Mouse (Mus musculus) CH12.LX (cell line): ENCODE results near the gene Slc24a3. TPM values are rescaled to one million over a fixed set of nuclear protein-coding genes. Genes with fewer than 3 reads are reported as not detected.

Experiments used
- DNase-seq: peaks from one replicate; pipeline ENCODE4 v3.0.0-alpha.2; 2013; ENCODE audit errors: extremely low read depth
- H3K27ac ChIP-seq: 2 replicates; pipeline ENCODE4 v1.5.1; 2012; ENCODE audit warnings: low read depth, mild to moderate bottlenecking, control low read depth, moderate library complexity; ENCODE audit not compliant: insufficient read depth
- H3K27me3 ChIP-seq: replicated peaks from 2 replicates; pipeline ENCODE3; 2012; ENCODE audit warnings: inconsistent platforms
- H3K36me3 ChIP-seq, 2 experiments: replicated peaks in 1 of 2; 2 replicates each; pipeline versions ENCODE3 to v1.6.1; 2012; ENCODE audit warnings: inconsistent platforms in 1 of 2, low read length in 1 of 2, mild to moderate bottlenecking in 1 of 2, mixed read lengths in 1 of 2, moderate library complexity in 1 of 2; ENCODE audit not compliant: control insufficient read depth in 1 of 2, insufficient read depth in 1 of 2
- H3K4me1 ChIP-seq, 2 experiments: 2 replicates each; pipeline ENCODE4 v1.6.1; 2012; ENCODE audit warnings: inconsistent platforms in 1 of 2, moderate library complexity in 1 of 2; ENCODE audit not compliant: insufficient read depth in 2 of 2, control insufficient read depth in 1 of 2
- H3K4me2 ChIP-seq: 2 replicates; pipeline ENCODE4 v1.6.1; 2012; ENCODE audit warnings: low read depth, mild to moderate bottlenecking, control low read depth; ENCODE audit not compliant: poor library complexity, insufficient read depth, severe bottlenecking
- H3K4me3 ChIP-seq, 3 experiments: fragments of 150-350 bp in 1 of 3; sonication (generic) in 1 of 3; replicated peaks in 1 of 3; 2 replicates each; pipeline versions ENCODE3 to v1.5.1; 2011 to 2012; ENCODE audit warnings: low read depth in 2 of 3, low read length in 2 of 3, mild to moderate bottlenecking in 2 of 3, moderate library complexity in 2 of 3, control low read depth in 1 of 3, improper control_type of control experiment in 1 of 3, inconsistent platforms in 1 of 3, mixed read lengths in 1 of 3; ENCODE audit not compliant: poor library complexity in 1 of 3
- H3K79me2 ChIP-seq: replicated peaks from 2 replicates; pipeline ENCODE4 v1.6.1; 2012; ENCODE audit warnings: mild to moderate bottlenecking, moderate library complexity; ENCODE audit not compliant: control insufficient read depth, poor library complexity, insufficient read depth, severe bottlenecking; ENCODE audit errors: extremely low read depth
- H3K9ac ChIP-seq: 2 replicates; pipeline ENCODE4 v1.6.1; 2012; ENCODE audit warnings: low read depth, mild to moderate bottlenecking, control low read depth, moderate library complexity; ENCODE audit not compliant: insufficient read depth
- H3K9me3 ChIP-seq: replicated peaks from 2 replicates; pipeline ENCODE3; 2012; ENCODE audit warnings: low read length, inconsistent platforms, mixed read lengths
- BHLHE40 ChIP-seq: IDR thresholded peaks from 2 replicates; pipeline ENCODE4 v1.6.1; 2011; ENCODE audit warnings: mild to moderate bottlenecking, low read depth, low read length, improper control_type of control experiment
- CHD1 ChIP-seq: IDR thresholded peaks from 2 replicates; pipeline ENCODE4 v1.6.1; 2012; ENCODE audit warnings: low read depth, low read length, improper control_type of control experiment, inconsistent platforms
- CHD2 ChIP-seq: IDR thresholded peaks from 2 replicates; pipeline ENCODE4 v1.6.1; 2011; ENCODE audit warnings: low read length, improper control_type of control experiment
- CTCF ChIP-seq, 2 experiments: IDR thresholded peaks in 1 of 2; conservative IDR thresholded peaks in 1 of 2; 2 replicates each; pipeline ENCODE4 v1.5.1; 2011 to 2012; ENCODE audit warnings: low read depth in 2 of 2, low read length in 2 of 2, improper control_type of control experiment in 1 of 2, inconsistent platforms in 1 of 2, mild to moderate bottlenecking in 1 of 2, moderate library complexity in 1 of 2
- E2F4 ChIP-seq: IDR thresholded peaks from 2 replicates; pipeline ENCODE4 v1.6.1; 2011; ENCODE audit warnings: low read depth, low read length, improper control_type of control experiment; ENCODE audit not compliant: insufficient replicate concordance
- ELF1 ChIP-seq: IDR thresholded peaks from 2 replicates; pipeline ENCODE4 v1.6.1; 2014; ENCODE audit warnings: low read depth, mild to moderate bottlenecking, inconsistent platforms, low read length, improper control_type of control experiment
- EP300 ChIP-seq: IDR thresholded peaks from 2 replicates; pipeline ENCODE4 v1.6.1; 2011; ENCODE audit warnings: low read length, improper control_type of control experiment
- ETS1 ChIP-seq: conservative IDR thresholded peaks from 2 replicates; pipeline ENCODE4 v1.6.1; 2012; ENCODE audit warnings: low read depth, mild to moderate bottlenecking, inconsistent platforms, low read length, improper control_type of control experiment, moderate library complexity
- GABPA ChIP-seq: IDR thresholded peaks from 2 replicates; pipeline ENCODE4 v1.6.1; 2012; ENCODE audit warnings: low read depth, low read length, improper control_type of control experiment, inconsistent platforms; ENCODE audit not compliant: insufficient replicate concordance
- HCFC1 ChIP-seq: IDR thresholded peaks from 2 replicates; pipeline ENCODE4 v1.6.1; 2012; ENCODE audit warnings: low read depth, mild to moderate bottlenecking, inconsistent platforms, low read length, improper control_type of control experiment
- JUND ChIP-seq: conservative IDR thresholded peaks from 2 replicates; pipeline ENCODE4 v1.6.1; 2011; ENCODE audit warnings: low read depth, low read length, improper control_type of control experiment
- MAX ChIP-seq: IDR thresholded peaks from 2 replicates; pipeline ENCODE4 v1.6.1; 2011; ENCODE audit warnings: low read length, improper control_type of control experiment
- MAZ ChIP-seq: IDR thresholded peaks from 2 replicates; pipeline ENCODE4 v1.6.1; 2012; ENCODE audit warnings: low read depth, mild to moderate bottlenecking, inconsistent platforms, low read length, improper control_type of control experiment, moderate library complexity
- MEF2A ChIP-seq: IDR thresholded peaks from 2 replicates; pipeline ENCODE4 v1.6.1; 2014; ENCODE audit warnings: low read depth, mild to moderate bottlenecking, inconsistent platforms, low read length, improper control_type of control experiment, borderline replicate concordance
- NRF1 ChIP-seq: IDR thresholded peaks from 2 replicates; pipeline ENCODE4 v1.6.1; 2014; ENCODE audit warnings: low read depth, mild to moderate bottlenecking, inconsistent platforms, low read length, improper control_type of control experiment, moderate library complexity
- RAD21 ChIP-seq: IDR thresholded peaks from 2 replicates; pipeline ENCODE4 v1.6.1; 2011; ENCODE audit warnings: low read depth, mild to moderate bottlenecking, low read length, improper control_type of control experiment, moderate library complexity
- RCOR1 ChIP-seq: conservative IDR thresholded peaks from 2 replicates; pipeline ENCODE4 v1.6.1; 2012; ENCODE audit warnings: low read depth, mild to moderate bottlenecking, inconsistent platforms, low read length, improper control_type of control experiment
- UBTF ChIP-seq: IDR thresholded peaks from 2 replicates; pipeline ENCODE4 v1.6.1; 2012; ENCODE audit warnings: low read depth, mild to moderate bottlenecking, inconsistent platforms, low read length, improper control_type of control experiment, moderate library complexity
- USF2 ChIP-seq: conservative IDR thresholded peaks from 2 replicates; pipeline ENCODE4 v1.6.1; 2011; ENCODE audit warnings: low read depth, low read length, improper control_type of control experiment
- ZKSCAN1 ChIP-seq: IDR thresholded peaks from 2 replicates; pipeline ENCODE4 v1.6.1; 2012; ENCODE audit warnings: low read depth, inconsistent platforms, low read length, improper control_type of control experiment, borderline replicate concordance
- ZMIZ1 ChIP-seq: IDR thresholded peaks from 2 replicates; pipeline ENCODE4 v1.6.1; 2012; ENCODE audit warnings: low read depth, mild to moderate bottlenecking, inconsistent platforms, low read length, improper control_type of control experiment
- ZNF384 ChIP-seq: IDR thresholded peaks from 2 replicates; pipeline ENCODE4 v1.6.1; 2012; ENCODE audit warnings: low read depth, low read length, improper control_type of control experiment, inconsistent platforms
- dilution Hi-C: fragments of 300-500 bp; cut with MboI; formaldehyde crosslinking; loops from 2 replicates; pipeline ENCODE4 v1.14.3; 2020; ENCODE audit warnings: low sequenced_read_pairs; ENCODE audit not compliant: extremely low pct_unique_long_range_greater_than_20kb, extremely low pct_ligation_motif_present
- in situ Hi-C: fragments of 300-500 bp; cut with MboI; formaldehyde crosslinking; loops from 3 replicates; pipeline ENCODE4 v1.14.3; 2019; ENCODE audit warnings: low sequenced_read_pairs, low pct_ligation_motif_present, low pct_unique_long_range_greater_than_20kb, mixed read lengths
- polyA plus RNA-seq: library from polyadenylated mRNA; unstranded; fragments of >175 nt; gene quantifications from 2 replicates; pipeline ENCODE4 v1.2.1, GENCODE M21; 2012; ENCODE audit warnings: low read depth; ENCODE audit not compliant: insufficient read length
- total RNA-seq, 2 experiments: library from RNA; depleted of rRNA; stranded (reverse); fragments of 300-350 nt in 1 of 2; fragments of >200 nt in 1 of 2; gene quantifications; 2 replicates each; pipeline ENCODE4 v1.2.3; 2012 to 2014

Slc24a3 gene
- total and polyA plus RNA-seq, 3 experiments = not detected

GRCm38 (mm10) chr2:145500231-145500630 is 332.7 kb downstream of the Slc24a3 start:
- TF ChIP-seq ZMIZ1 = no peak
- no peak for TF ChIP-seq MEF2A
- no peak for TF ChIP-seq MAX
- TF ChIP-seq GABPA = no peak
- TF ChIP-seq CTCF (conservative IDR thresholded peaks at IDR 0.05 in 1 of 2, IDR thresholded peaks at IDR 0.05 in 1 of 2; ENCODE audit: low read depth in 2 of 2, low read length in 2 of 2) = no peak
- no peak for TF ChIP-seq CHD1
- no peak for TF ChIP-seq JUND
- TF ChIP-seq MAZ = no peak
- TF ChIP-seq NRF1 = no peak
- no peak for TF ChIP-seq RAD21
- no peak for TF ChIP-seq E2F4
- no peak for TF ChIP-seq RCOR1
- TF ChIP-seq HCFC1 = no peak
- no peak for TF ChIP-seq EP300
- no peak for TF ChIP-seq ETS1
- no peak for TF ChIP-seq USF2
- no peak for TF ChIP-seq ZKSCAN1
- no peak for TF ChIP-seq UBTF
- no peak for TF ChIP-seq ZNF384
- TF ChIP-seq ELF1 = no peak
- Histone ChIP-seq H3K27me3 (peaks cover 7% of the 10 kb centered on the region), H3K4me2 (no peak overlapping the region), H3K9ac (no peak overlapping the region), H3K36me3 (no peaks in the 10 kb centered on the region), H3K9me3 (no peaks in the 10 kb centered on the region), H3K27ac (no peak overlapping the region), H3K4me1 (no peaks in the 10 kb centered on the region), H3K4me3 (no peak overlapping the region), H3K79me2 (no peaks in the 10 kb centered on the region)
- dilution Hi-C loops (no loop called here), in situ Hi-C loops (no loop called here)
- DNase-seq = no peak

- in situ Hi-C loops (no loop called here), dilution Hi-C loops (no loop called here)
- no peak for DNase-seq
- no peak for TF ChIP-seq CHD2
- TF ChIP-seq BHLHE40 = no peak
- no peak for TF ChIP-seq ELF1
- H3K36me3 ChIP-seq = no peaks in the 10 kb centered on the region
- H3K9ac ChIP-seq = no peak overlapping the region
- H3K9me3 ChIP-seq = no peaks in the 10 kb centered on the region
- no peaks in the 10 kb centered on the region for H3K79me2 ChIP-seq
- H3K27ac ChIP-seq = no peak overlapping the region
- H3K4me2 ChIP-seq = no peak overlapping the region
- no peak overlapping the region for H3K4me3 ChIP-seq
- H3K27me3 ChIP-seq = peaks cover 7% of the 10 kb centered on the region
- no peaks in the 10 kb centered on the region for H3K4me1 ChIP-seq
Measured at GRCm38 (mm10) chr2:145501472-145501871, 333.9 kb downstream of the Slc24a3 start.
